Mouse (Mus musculus) lung, postnatal 36 days (tissue): ENCODE data around the gene Foxf1.

Experiments used
- DNase-seq: peaks from one replicate; pipeline ENCODE4 v3.0.0; 2022; ENCODE audit warnings: mixed read lengths

The Foxf1 gene

GRCm38 (mm10) chr8:121082218-121083092 is 1.7 kb upstream of the Foxf1 start:
- no peak for DNase-seq

- DNase-seq: peak; percentile 90
Measured at GRCm38 (mm10) chr8:121083093-121083935, 872 bp upstream of the Foxf1 start.

- no peak for DNase-seq
Measured at GRCm38 (mm10) chr8:121083936-121084209, 313 bp upstream of the Foxf1 start.

DNA sequence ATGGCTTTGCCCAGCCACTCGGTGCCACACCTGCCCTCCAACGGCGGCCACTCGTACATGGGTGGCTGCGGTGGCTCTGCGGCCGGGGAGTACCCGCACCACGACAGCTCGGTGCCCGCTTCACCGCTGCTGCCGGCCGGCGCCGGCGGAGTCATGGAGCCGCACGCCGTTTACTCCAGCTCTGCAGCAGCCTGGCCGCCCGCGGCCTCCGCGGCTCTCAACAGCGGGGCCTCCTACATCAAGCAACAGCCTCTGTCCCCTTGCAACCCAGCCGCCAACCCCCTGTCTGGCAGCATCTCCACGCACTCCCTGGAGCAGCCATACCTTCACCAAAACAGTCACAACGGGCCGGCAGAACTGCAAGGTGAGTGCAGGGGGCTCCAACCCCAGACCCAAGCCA is 825 bp downstream of the Foxf1 start:
- DNase-seq: no peak

DNA sequence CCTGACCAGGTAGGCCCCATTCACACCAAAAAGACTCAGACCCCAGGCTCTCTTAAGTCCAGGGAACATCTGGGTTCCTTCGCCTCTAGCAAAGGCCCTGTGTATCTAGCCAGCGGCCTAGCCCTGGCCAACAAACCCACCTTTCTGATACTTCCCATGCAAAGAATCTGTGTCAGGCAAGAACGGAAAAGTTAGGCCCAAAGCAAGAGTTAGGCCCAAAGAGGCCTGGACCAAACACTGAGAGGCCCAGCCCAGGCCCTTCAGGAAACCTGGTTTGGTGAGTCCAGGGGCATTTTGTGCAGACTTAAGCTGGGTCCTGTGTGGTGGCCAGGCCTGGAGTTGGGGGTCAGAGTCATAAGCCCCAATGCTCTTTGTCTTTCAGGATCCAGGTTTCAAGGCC is 1.4 kb downstream of the Foxf1 start:
- DNase-seq: no peak

DNA sequence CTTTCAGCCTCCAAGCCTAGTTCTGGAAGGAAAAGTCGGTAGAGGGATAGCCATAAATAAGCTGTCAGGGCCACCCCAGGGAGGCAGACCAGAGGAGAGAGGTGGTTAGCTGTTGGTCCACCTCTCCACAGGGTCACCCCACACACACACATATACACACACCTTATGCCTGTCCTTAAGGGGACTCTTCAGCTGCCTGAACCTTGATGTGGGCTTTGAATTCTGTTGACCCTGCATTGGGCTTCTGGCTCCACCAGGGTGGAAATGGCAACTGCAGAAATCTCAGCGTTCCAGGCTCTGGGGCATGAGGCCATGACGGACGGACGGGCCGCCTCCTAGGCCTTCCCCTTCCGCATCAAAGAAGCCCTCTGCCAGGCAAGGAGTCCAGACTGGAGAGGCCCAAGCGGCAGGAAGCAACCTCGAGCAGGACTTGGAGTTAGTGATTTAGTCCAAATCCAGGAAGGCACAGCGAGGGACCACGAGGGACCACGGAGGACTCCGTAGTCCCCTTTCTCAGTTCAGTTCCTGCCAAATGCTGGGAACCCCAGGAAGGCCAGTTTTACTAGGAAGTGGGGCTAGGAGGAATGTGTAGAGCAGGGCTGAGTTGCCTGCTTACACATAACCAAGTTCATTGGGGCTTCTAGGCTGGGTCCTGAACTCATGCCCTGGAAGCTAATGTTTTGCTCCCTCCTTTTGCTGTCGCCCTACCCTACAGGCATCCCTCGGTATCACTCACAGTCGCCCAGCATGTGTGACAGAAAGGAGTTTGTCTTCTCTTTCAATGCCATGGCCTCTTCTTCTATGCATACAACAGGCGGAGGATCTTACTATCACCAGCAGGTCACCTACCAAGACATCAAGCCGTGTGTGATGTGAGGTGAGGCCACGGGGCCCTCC is 2.1 kb downstream of the Foxf1 start:
- no peak for DNase-seq

DNA sequence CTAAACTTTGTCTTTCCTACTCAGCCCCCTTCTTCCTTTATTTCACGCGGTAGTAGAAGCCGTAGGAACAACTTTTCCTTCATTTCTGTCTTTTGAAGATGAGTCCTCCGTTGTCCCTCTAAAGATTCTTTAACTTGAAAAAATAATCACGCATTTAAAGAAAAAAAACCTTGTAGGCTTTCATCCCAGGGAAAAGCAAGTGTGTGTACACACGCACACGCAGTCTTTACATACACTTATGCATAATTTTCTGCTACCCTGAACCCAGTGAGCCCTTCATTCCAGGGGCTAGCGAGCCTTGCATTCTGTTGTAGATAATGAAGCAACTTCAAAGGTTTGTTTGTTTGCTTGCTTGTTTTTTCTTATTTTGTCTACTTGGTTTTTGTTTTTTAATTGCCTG is 4.1 kb downstream of the Foxf1 start:
- DNase-seq: no peak

DNA sequence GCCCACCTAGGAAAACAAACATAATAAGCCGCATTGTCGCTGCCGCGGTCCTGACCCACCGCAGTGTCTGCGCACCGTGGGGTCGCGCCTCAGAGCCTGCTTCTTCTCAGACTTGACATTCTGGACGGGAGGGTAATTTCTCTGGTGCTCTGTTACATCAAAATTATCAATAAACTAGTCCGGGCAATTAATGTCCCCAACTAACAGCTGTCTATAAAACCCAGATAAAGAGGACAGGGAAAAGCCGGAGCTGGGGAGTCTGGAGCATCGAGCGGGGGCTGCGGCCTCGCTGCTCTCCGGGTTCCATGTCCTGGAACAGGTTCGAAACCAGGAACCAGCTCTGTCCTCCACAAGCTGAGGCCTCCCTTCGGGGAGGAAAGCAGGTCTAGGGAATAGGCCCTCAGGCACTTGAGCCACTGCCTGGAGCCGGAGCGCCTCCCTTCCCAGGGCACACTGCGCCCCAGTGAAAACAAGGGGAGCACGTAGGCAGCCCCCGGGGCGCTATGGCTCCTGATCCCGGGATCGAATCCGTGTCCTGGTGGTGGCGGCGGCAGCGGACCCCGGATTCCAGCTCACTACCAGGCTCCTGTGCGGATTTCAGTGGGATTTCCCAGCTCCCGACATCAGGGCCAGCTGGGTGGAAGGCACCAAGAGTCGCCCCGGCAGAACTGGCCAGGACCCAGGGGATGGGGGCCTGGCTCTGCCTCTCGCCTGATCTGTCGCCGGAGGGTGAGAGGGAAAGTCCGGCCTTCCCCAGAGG is 4.9 kb downstream of the Foxf1 start:
- no peak for DNase-seq

GRCm38 (mm10) chr8:121089631-121090380 is 5.6 kb downstream of the Foxf1 start:
- no peak for DNase-seq

GRCm38 (mm10) chr8:121090716-121091115 is 6.5 kb downstream of the Foxf1 start:
- DNase-seq: no peak

DNA sequence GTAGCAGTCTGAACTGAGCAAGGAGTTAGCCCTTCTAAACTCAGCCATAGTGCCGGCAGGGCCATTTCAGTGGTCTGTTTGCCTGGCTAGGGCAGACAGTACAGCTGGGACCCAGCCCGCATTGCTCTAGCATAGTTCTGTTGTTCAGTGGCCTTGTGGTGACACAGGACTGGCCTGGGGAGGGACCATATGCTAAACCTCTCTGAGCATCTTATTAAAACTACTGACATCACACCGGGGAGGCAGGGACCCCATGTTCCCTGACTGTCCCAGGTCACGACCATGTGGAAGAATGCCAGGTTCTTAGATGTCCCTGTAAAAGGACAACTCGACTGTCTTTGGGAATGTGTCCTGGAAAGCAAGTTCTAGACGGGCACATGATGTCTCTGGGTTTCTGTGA is 8.0 kb downstream of the Foxf1 start:
- DNase-seq: peak; percentile 72

DNA sequence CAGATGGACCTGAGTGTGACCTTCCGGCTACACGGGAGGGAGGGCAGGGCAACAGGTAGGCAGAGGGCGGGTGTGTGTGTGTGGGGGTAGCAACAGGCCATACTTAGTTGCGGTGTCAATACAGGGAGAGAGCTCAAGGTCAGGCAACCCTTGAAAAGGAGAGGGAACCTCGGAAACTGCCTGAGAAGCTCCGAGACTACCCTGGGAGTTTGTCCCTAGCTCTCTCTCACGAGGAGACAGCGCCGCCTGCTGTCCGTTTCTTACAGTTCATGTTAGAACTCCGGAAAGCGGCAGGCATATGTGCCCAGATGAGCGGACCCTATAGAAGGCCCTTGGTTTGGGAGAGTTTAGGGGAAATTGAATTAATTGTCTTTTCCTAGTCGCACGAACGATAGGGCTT is 8.4 kb downstream of the Foxf1 start:
- DNase-seq: peak; percentile 92

DNA sequence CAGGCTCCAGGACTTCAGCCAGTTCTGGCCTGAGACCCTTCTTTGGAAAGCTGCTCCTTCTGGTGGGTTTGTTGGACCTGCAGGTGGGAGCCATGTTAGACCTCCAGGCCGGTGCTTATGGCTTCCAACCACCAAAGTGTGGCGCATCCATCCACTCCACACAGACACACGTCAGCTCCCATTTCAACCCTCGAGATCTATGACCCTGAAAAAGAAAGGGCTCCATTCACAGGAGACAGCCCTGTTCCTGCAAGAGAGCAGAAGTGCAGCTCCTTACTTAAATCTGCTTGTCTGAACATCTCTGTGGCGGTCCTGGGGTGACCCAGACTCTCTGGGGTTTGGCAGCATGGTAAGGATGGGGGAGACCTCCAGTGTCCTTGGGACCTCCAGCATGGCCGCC is 9.3 kb downstream of the Foxf1 start:
- no peak for DNase-seq

DNA sequence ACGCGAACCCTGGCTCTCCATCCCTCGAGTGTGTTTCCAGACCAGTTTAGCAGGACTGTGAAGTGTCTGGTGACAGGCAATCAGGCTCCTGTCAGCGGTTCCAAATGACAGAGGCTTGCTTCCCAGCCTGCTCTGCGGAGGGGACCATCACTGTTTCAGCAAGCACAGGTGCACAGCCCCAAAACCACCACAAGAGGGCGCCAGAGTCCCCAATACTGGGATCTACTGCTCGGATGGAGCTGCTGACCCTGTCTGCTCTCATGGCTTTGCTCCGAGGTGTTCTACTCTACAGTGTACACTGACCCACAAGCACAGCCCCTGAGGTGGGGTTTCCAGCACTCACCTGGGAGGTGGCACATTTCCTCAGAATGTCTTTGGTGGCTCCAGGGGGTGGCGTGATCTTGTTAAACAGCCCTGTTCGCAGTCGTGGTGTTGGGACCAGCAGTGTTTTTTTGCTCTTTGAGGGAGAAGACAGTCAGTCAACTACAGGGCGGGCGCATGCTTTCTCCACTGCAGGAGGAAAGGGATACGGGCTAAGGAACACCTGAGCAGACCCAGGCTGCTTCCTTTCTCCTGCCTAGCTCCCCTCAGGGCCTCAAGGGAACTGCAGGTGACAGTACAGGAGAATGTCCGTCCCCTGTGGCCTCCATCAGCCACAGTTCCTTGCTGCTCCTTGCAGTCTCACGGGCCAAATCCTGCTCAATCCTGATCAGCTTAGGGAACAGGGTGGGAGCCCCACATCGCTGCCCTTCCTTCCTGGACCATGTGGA is 20.0 kb downstream of the Foxf1 start:
- DNase-seq: peak; percentile 82

- peak; percentile 99 for DNase-seq
Measured at GRCm38 (mm10) chr8:121107668-121108656, 23.8 kb downstream of the Foxf1 start, which contains the start of gene Mthfsd. Mthfsd (minus strand) TSS chr8:121108392.

- DNase-seq: no peak
Measured at GRCm38 (mm10) chr8:121108657-121109056, 24.5 kb downstream of the Foxf1 start.

DNA sequence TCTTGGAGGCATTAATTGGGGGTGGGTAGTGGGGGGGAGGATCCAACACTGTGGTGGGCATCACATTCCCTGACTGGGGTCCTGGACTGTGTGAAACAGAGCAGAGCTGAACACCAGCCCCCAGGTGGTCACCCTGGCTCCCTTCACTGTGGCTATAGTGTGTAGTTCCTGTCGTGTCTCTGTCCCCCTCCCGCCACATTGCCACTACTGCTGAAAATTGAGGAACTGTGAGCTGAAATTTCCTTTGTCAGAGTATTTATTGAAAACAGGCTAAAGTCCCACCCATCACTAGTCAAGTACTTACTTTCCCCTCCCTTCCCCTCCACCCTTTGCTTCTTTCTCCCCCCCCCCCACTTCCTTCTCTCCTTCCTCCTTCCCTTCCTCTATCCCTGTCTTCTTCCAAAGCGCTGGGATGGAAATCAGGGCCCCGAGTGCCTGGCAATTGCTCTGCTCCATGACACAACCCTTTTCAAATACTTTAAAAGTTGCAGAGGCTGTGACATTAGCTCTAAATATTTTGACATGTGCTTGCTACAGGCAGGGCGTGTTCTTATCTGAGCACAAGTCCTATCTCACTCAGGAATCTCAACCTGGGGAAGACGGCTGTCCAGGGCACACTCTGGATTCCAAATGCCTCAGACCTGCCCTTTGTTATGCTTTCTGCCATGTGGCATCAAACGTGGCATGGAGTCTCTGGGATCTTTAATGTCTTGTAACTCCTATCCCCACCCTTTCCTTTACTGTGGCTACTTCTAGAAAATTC is 27.1 kb downstream of the Foxf1 start:
- DNase-seq: no peak

GRCm38 (mm10) chr8:121113261-121113660 is 29.1 kb downstream of the Foxf1 start:
- peak; percentile 97 for DNase-seq

DNA sequence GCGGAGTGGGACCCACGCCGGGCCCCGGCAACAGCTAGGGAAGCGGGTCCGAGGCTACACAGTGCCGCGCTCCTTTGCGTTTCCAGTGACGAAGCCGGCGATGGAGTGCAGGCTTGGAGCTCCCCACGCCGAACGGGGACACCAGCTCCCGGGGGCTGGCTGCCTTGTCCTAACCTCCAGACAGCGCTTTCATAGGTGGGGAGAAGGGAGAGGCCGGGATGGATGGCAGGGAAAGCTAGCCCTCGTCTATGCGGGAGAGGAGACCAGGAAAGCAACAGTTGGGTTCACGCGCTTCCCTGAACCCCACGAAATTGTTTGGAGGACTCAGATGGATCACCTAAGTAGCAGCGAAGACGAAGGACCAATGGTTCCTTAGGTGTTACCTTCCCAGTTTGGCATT is 30.9 kb downstream of the Foxf1 start:
- no peak for DNase-seq
